Mouse (Mus musculus): ENCODE data around the gene Shroom3. TPM values are rescaled to one million over a fixed set of nuclear protein-coding genes. Genes with fewer than 3 reads are reported as not detected.
"Not testable (repeated sequence)": the region's sequence is repeated elsewhere in the genome, so short reads cannot be mapped to it uniquely, and the experiment has no call there.

Gene Shroom3
- total RNA-seq, 2 experiments from 2014 or later = 8.5 to 9.7 TPM

GRCm38 (mm10) chr5:92893711-92894110 is 210.5 kb downstream of the Shroom3 start:
- no peak for DNase-seq

DNA sequence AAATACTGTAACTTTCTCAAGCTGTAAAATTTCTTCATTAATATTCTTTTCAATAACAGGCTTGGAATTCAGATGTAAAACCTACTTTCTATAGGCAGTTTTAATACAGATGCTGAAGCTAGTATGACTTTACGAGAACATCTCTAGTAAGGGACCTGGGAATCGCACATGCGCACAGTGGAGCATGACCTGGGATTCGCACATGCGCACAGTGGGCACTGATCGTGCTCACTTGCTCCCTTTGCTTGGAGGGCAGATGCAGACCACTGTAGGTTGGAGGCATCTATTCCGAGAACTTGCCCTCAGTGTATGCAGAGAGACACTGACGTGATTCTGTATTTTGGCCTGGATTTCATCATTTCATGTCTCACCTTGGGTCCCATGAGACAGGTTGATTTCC is 212.6 kb downstream of the Shroom3 start:
- DNase-seq = no peak

GRCm38 (mm10) chr5:92896725-92897280 is 213.6 kb downstream of the Shroom3 start:
- no peak for DNase-seq

DNA sequence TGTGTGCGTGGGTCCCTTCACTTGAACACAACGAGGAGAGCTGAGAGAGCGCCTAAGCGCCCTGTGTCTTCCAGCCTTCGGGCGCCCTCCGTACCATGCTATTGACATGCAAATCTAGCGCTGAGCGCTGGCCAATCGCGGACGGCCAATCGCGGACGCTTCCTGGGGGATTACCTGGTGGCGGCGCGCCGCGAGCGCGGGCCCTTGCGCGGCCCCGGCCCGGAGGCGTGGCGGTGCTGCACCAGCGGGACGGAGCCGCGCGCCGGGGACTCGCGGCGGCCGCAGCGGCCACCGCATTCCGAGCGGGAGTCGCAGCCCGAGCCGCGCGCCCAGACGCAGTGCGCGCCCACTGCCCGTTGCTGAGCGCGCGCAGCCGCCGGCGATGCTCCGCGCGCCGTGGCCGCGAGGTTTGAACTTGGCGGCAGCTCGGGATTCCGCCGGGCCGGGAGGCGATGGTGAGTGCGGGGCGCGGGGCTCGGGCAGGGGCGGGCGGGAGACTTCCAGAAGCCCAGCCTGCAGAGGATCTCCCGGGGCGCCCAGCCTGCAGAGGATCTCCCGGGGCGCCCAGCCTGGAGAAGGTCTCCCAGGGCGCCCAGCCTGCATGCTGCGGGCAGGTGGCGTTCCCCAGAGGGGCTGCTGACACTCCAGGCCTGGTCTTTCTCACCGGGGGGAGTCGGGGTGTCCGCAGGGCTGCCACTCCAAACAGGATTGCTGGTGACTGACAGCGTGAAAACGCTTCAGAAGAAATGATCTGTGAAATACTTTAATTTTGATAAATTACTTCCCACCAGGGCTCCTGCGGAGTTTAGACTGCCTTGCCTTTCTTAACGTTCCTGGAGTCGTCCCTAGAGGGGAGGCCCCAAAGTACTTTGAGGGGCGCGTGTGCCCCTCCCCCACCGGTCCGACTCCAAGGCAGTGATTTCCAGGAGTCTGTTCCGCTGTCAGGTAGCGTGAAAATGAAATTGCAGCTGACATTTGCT is 214.8 kb downstream of the Shroom3 start:
- peak; percentile 91 for DNase-seq

GRCm38 (mm10) chr5:92900470-92900869 is 217.2 kb downstream of the Shroom3 start:
- DNase-seq = no peak

- DNase-seq = no peak
Measured at GRCm38 (mm10) chr5:92901870-92902269, 218.6 kb downstream of the Shroom3 start.

DNA sequence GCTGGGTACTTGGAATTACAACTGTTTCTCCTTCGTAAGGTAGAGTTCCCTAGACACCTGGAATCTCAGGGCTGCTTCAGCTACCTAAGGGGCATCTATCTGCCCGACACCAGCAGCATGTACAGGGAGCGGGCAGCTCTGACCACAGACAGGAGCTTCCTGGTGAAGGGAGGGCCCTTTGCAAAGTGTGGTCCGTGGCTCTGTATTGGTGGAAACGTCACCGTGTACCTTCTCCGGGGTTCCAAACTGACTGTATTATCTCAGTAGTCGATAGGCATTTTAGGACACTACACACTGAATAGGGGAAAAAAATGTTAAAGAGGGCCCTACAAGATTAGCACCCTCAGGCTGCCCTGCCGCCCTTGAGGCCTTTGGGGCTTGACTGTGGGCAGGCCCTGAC is 221.9 kb downstream of the Shroom3 start:
- DNase-seq = no peak

DNA sequence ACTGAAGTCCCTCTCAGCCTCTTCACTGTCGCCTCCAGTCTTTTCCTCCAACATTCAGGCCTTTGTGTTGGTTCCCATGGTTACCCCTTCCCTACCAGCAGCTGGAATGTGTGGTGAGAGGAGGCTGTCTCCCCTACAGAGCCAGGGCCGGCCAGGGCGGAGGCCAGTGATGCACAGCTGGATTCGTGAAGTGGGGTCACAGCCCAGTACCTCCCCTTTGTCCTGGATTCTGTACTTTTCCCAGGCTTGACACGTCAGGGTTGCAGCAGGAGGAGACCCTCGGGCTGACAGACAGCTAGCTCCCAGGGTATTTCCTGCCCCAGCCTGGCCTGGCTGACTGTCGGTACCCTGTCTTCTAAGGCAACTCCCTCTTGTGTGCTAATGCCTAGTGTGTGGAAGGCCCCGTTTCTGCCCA is 222.4 kb downstream of the Shroom3 start:
- no peak for DNase-seq

DNA sequence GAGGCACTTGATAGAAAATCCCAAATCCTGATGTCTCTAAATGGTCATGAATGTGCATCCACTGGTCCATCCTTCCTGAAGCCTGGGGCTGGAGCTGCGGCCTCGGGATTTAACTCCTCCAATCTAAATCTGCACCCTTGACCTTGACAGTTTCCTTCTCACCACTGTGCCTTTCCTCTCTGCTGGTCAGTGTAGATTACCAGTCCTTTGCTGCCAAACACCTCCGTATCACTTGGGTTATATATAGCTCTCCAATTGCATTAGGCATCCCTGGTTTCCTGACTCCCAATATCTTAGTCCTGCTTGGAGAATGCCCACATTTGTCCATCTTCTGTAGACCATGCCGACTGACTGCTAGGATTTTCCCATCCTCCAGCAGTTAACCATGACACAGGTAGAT is 225.0 kb downstream of the Shroom3 start:
- DNase-seq = no peak

DNA sequence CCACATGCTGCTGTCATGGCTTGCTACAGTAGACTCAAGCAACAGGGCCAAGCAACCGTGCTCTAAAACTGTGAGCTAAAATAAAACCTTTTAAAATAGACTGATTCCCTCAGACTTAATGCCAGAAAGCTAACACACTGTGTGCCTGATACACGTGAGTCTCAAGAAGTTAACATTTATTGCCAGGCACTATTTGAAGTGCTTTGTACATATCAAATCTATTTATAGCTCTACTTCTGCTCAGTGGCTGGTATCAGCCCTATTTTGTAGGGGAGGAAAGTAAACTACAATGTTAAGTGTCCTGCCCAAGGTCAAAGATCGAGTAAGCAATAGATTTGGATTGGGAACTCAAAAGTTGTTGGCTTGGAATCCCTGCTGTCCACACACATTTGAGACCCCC is 227.6 kb downstream of the Shroom3 start:
- DNase-seq = no peak

GRCm38 (mm10) chr5:92915421-92915820 is 232.2 kb downstream of the Shroom3 start:
- no peak for DNase-seq

- DNase-seq = no peak
Measured at GRCm38 (mm10) chr5:92917755-92918154, 234.5 kb downstream of the Shroom3 start.

DNA sequence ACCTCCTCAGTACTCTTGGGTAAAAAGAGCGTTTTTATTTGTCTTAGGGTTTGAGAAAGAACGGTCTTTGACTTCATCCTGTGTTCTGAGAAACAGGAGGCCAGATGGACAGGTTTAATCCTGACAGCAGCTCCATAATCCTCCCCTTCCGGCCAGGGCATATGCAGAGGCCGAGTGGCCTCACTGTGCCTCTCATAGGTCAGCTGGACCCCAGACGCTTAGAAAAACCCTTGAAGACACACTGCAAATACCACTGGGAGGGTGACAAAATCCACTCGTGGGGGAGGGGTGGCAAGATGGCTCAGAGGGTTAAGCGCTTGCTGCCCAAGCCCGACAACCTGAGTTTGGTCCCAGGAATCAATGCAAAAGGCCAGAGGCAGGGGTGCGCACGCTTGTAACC is 234.9 kb downstream of the Shroom3 start:
- no peak for DNase-seq

- DNase-seq = no peak
Measured at GRCm38 (mm10) chr5:92918866-92919265, 235.6 kb downstream of the Shroom3 start.

DNA sequence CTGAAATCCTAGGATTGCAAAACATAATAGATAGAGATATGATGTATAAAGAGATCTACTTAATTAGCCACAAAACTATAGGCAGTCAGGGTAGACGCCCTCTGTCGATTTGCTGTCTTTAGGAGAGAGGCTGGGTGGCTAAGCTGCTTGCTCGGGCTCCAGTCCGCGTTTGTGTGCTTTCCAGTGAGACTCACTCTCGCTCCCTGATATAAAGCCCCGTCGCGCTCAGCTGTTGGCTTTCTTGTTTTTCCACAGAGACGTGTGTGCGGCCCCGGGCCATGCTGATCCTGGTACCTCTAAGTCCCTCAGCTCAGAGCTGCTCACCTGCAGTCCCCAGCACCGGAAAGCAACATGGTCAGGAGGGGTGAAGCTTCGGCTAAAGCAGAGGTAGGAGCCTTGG is 236.2 kb downstream of the Shroom3 start:
- DNase-seq = no peak

DNA sequence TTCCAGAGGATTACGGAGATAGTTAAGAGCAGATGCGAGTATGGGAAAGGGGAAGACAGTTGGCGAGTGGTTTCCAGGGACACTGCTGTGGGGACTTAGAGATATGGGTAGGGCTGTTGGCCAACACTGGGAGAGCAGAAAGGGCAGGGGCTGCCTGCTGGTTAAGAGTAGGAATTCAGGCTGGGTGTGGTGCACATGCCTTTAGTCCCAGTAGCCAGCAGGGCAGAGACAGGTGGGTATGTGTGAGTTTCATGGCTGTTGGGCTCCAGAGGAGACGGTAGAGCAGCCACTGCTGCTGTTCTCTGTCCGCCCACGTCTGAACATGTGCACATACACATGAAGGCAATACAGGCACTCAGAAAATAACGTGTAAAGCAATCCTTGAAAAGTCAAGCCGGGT is 237.7 kb downstream of the Shroom3 start:
- DNase-seq = no peak

- no peak for DNase-seq
Measured at GRCm38 (mm10) chr5:92921728-92922127, 238.5 kb downstream of the Shroom3 start.

GRCm38 (mm10) chr5:92922981-92923380 is 239.7 kb downstream of the Shroom3 start:
- not testable (repeated sequence) for DNase-seq

DNA sequence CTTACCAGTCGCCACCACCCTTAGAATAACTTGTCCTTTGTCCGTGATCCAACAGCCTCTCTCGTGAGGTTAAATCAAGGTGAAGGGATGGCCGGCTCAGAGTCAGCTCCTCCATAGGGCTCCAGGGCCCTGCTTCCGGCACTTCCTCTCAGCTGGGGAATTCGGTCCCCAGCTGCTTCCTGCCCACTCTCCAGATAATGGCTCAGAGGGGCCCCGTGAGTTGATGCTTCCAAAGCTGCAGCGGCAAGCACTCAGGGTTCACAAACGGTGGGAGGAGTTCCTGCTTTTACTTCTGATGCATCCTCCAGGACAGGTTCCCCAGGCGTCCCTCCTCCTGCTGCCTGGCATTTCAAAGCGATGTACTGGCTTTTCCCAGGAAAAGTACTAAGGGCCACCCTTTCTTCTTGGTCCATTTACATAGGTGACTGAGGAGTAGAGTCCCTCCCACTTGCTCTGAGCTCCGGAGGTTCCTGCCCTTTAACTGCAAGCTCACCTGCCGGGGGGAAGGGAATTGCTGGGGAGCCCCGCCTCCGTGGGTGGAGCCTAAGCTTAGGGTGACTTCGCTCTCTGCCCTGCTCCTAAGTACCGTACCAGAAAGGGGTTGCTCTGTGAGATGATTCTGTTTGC is 241.7 kb downstream of the Shroom3 start:
- peak; percentile 52 for DNase-seq

DNA sequence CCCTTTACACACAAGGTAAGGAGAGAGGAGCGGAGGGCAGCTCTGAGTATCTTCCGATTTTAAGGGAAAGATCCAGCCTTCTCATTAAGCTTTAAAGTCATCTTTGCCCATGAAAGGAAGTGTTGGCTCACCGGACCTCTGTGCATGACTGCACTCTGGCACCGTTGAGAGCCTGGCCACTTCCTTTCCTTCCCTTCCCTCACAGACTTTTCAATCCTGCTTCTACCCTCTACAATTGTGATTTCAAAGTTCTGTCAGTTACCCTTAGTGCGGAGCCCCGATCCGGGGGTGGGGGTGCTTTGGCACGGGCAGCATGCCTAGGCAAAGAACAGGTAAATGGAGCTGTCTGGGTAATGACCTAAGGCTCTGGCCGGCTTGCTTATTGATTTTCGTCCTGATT is 244.4 kb downstream of the Shroom3 start:
- DNase-seq = no peak

- no peak for DNase-seq
Measured at GRCm38 (mm10) chr5:92930557-92930956, 247.3 kb downstream of the Shroom3 start.

DNA sequence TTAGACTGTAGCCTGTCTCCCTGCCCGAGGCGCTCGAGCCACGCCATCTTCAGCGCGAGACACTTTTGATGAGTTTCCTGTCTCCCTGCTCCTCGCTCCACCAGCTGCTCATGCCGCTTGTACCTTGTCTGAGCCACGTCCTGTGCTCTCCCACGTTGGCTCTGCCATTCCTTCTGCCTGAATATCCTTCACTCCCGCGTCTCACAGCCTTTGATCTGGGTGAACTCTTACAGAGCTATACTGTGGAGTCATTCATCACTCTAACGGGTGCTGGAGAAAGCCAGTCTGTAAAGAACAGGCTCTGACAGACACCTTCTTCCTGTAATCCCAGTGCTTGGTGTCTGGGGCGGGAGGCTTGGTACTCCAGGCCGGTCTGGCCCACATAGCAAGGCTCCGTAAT is 248.1 kb downstream of the Shroom3 start:
- DNase-seq = no peak

GRCm38 (mm10) chr5:92933010-92933409 is 249.8 kb downstream of the Shroom3 start:
- no peak for DNase-seq

Measured in adrenal gland, postnatal 10 days (tissue).